ENCODE assay signal across 21 mouse cellular contexts in genomic region chr11:11876366-11876765, GRCm38 (mm10). TPM values are rescaled to one million over a fixed set of nuclear protein-coding genes. Genes with fewer than 3 reads are reported as not detected.
DNase-seq lines count a peak whose midpoint lies in the region; ATAC-seq and TF ChIP-seq lines count a peak whose summit lies in the region.
"Had no signal": no experiment of that assay in that cellular context is flagged by ENCODE, and none has a peak within 500 bp of the region (broad histone marks: within the 10 kb centered on the region; RNA-seq: fewer than 3 reads in every experiment).

No protein-coding gene starts in this region.

- no peak for TF ChIP-seq RAD21 in MEL (IDR thresholded peaks at IDR 0.05; ENCODE audit: low read depth, low read length)

- no peak overlapping the region for H3K9ac ChIP-seq in heart, embryonic 14.5 days (ENCODE audit: low read length)
- no peak overlapping the region for H3K9ac ChIP-seq in MEL (ENCODE audit: control insufficient read depth, low read depth, low read length, poor library complexity, severe bottlenecking)
- no peak overlapping the region for H3K9ac ChIP-seq in embryonic facial prominence, embryonic 15.5 days
- H3K9ac ChIP-seq: forebrain, embryonic 15.5 days; hindbrain, embryonic 14.5 days; liver, postnatal 0 days had no signal

- no peak overlapping the region for H3K4me2 ChIP-seq in heart, embryonic 14.5 days (ENCODE audit: low read length)
- H3K4me2 ChIP-seq in embryonic facial prominence, embryonic 15.5 days (replicated peaks) = no peak overlapping the region
- H3K4me2 ChIP-seq: forebrain, embryonic 15.5 days; hindbrain, embryonic 14.5 days had no signal

- H3K79me2 ChIP-seq in MEL (ENCODE audit: control insufficient read depth, insufficient read depth, low read length, poor library complexity) = no peaks in the 10 kb centered on the region

- peak overlapping the region; percentile 68 to 89; a peak in 2 of 4 replicates for H3K27ac ChIP-seq in heart, embryonic 14.5 days (replicated peaks in 1 of 2; ENCODE audit: control insufficient read depth in 1 of 2, insufficient read depth in 1 of 2, low read depth in 2 of 2, low read length in 2 of 2)
- H3K27ac ChIP-seq in MEL (ENCODE audit: control insufficient read depth, low read depth, low read length) = no peak overlapping the region
- H3K27ac ChIP-seq in embryonic facial prominence, embryonic 15.5 days (replicated peaks) = peak overlapping the region; percentile 36; the same call in 1 of the 2 replicates
- H3K27ac ChIP-seq: forebrain, embryonic 15.5 days; hindbrain, embryonic 14.5 days had no signal

- peaks cover 42 to 84% of the 10 kb centered on the region in 2 experiments for H3K4me1 ChIP-seq in heart, embryonic 14.5 days (ENCODE audit: control insufficient read depth in 2 of 2, insufficient read depth in 2 of 2, low read length in 2 of 2)
- H3K4me1 ChIP-seq in MEL (ENCODE audit: control insufficient read depth in 1 of 2, insufficient read depth in 2 of 2, low read length in 2 of 2) = peaks cover 12 to 23% of the 10 kb centered on the region in 2 experiments
- peaks cover 57% of the 10 kb centered on the region for H3K4me1 ChIP-seq in embryonic facial prominence, embryonic 15.5 days

- peak; percentile 94 to 97 for TF ChIP-seq EP300 in MEL (IDR thresholded peaks at IDR 0.05; ENCODE audit: low read depth in 1 of 2, low read length in 2 of 2)

- no peaks in the 10 kb centered on the region for H3K36me3 ChIP-seq in heart, embryonic 14.5 days (ENCODE audit: control insufficient read depth, insufficient read depth, low read length)
- H3K36me3 ChIP-seq in MEL (ENCODE audit: control insufficient read depth in 1 of 2, insufficient read depth in 2 of 2, low read length in 2 of 2) = peaks cover 0 to 23% of the 10 kb centered on the region in 2 experiments; a peak in 2 of 4 replicates
- no peaks in the 10 kb centered on the region for H3K36me3 ChIP-seq in embryonic facial prominence, embryonic 15.5 days
- H3K36me3 ChIP-seq: forebrain, embryonic 15.5 days had no signal

- no peaks in the 10 kb centered on the region for H3K27me3 ChIP-seq in heart, embryonic 14.5 days (ENCODE audit: control insufficient read depth, insufficient read depth, low read length)
- H3K27me3 ChIP-seq in MEL (ENCODE audit: control insufficient read depth in 1 of 2, insufficient read depth in 2 of 2, low read length in 2 of 2) = peaks cover 0 to 3% of the 10 kb centered on the region in 2 experiments; a peak in 3 of 4 replicates
- H3K27me3 ChIP-seq in embryonic facial prominence, embryonic 15.5 days = no peaks in the 10 kb centered on the region
- H3K27me3 ChIP-seq: forebrain, embryonic 15.5 days had no signal

- H3K9me3 ChIP-seq in heart, embryonic 14.5 days (ENCODE audit: control insufficient read depth, low read length) = no peaks in the 10 kb centered on the region
- no peaks in the 10 kb centered on the region for H3K9me3 ChIP-seq in MEL (replicated peaks; ENCODE audit: insufficient read depth, low read length)
- H3K9me3 ChIP-seq in embryonic facial prominence, embryonic 15.5 days (replicated peaks) = no peaks in the 10 kb centered on the region
- H3K9me3 ChIP-seq: forebrain, embryonic 15.5 days had no signal

- no peak for ATAC-seq in heart, embryonic 14.5 days (ENCODE audit: insufficient number of reproducible peaks, insufficient read depth, low FRiP score, low read depth)
- ATAC-seq in CD4-positive, CD25-positive, alpha-beta regulatory T cell, adult 4 months = peak; percentile 1
- no peak for ATAC-seq in embryonic facial prominence, embryonic 15.5 days (ENCODE audit: insufficient number of reproducible peaks, low FRiP score, low TSS enrichment, low read depth)
- ATAC-seq: forebrain, embryonic 15.5 days; liver, postnatal 0 days had no signal

- DNase-seq in heart, adult 18-20 months = no peak
- DNase-seq in MEL (ENCODE audit: low read depth, low spot score) = peak; percentile 72
- no peak for DNase-seq in urinary bladder, postnatal 10 days (ENCODE audit: low spot score)
- DNase-seq in left cerebral cortex, postnatal 36 days (ENCODE audit: low spot score in 2 of 2) = no peak
- DNase-seq: adrenal gland, postnatal 25 days; cerebellum, adult 11 months; cerebellum, postnatal 14 days; embryo, embryonic 11 days; gastrocnemius, postnatal 36 days; kidney, adult 9 months; kidney, postnatal 36 days; left cerebral cortex, postnatal 4 days; liver, postnatal 0 days; lung, postnatal 10 days; thymus, postnatal 14 days had no signal

- no peak for TF ChIP-seq CTCF in MEL (IDR thresholded peaks at IDR 0.05 in 2 of 3, conservative IDR thresholded peaks at IDR 0.05 in 1 of 3; ENCODE audit: control insufficient read depth in 1 of 3, insufficient read depth in 1 of 3, low read depth in 2 of 3, low read length in 3 of 3, poor library complexity in 1 of 3, severe bottlenecking in 1 of 3)

- 65% methylated on average over 3 of the region's 3 CpGs for WGBS in heart, embryonic 14.5 days
- 82% methylated on average over 3 of the region's 3 CpGs for WGBS in embryonic facial prominence, embryonic 15.5 days

- H3K4me3 ChIP-seq in heart, embryonic 14.5 days (ENCODE audit: control insufficient read depth in 1 of 2, insufficient read depth in 1 of 2, low read depth in 1 of 2, low read length in 2 of 2) = no peak overlapping the region
- H3K4me3 ChIP-seq in MEL (ENCODE audit: control insufficient read depth in 1 of 2, insufficient read depth in 1 of 2, low read depth in 2 of 2, low read length in 2 of 2) = no peak overlapping the region
- no peak overlapping the region for H3K4me3 ChIP-seq in embryonic facial prominence, embryonic 15.5 days (replicated peaks)
- H3K4me3 ChIP-seq: erythroblast, embryonic 14.5 days; forebrain, embryonic 15.5 days had no signal

- intact Hi-C loops in left cerebral cortex, postnatal 36 days (cut with DNase I) = no loop called here

- no peak for TF ChIP-seq POLR2A in MEL (IDR thresholded peaks at IDR 0.05; ENCODE audit: control insufficient read depth in 1 of 2, insufficient read depth in 1 of 2, low read depth in 1 of 2, low read length in 2 of 2, poor library complexity in 1 of 2)

TF ChIP-seq in MEL, 35 proteins besides CTCF, POLR2A, EP300 and RAD21 (continues in another document):
- TF ChIP-seq MAZ (IDR thresholded peaks at IDR 0.05; ENCODE audit: low read depth, low read length) (no peak), USF2 (IDR thresholded peaks at IDR 0.05; ENCODE audit: borderline replicate concordance in 1 of 2, insufficient read depth in 1 of 2, low read depth in 1 of 2, low read length in 2 of 2) (no peak), NRF1 (IDR thresholded peaks at IDR 0.05; ENCODE audit: insufficient read depth, low read depth, low read length, poor library complexity, severe bottlenecking) (no peak), TAL1 (IDR thresholded peaks at IDR 0.05; ENCODE audit: low read length) (peak; percentile 86), ZC3H11A (IDR thresholded peaks at IDR 0.05; ENCODE audit: low read depth, low read length) (no peak), ZKSCAN1 (IDR thresholded peaks at IDR 0.05; ENCODE audit: low read depth, low read length) (no peak), BHLHE40 (IDR thresholded peaks at IDR 0.05; ENCODE audit: borderline replicate concordance, low read depth, low read length) (peak; percentile 88), MXI1 (IDR thresholded peaks at IDR 0.05; ENCODE audit: low read depth, low read length) (peak; percentile 50; the same call in 1 of the 2 replicates), MEF2A (IDR thresholded peaks at IDR 0.05; ENCODE audit: extremely low read depth, insufficient replicate concordance, low read depth, low read length, poor library complexity, severe bottlenecking) (no peak), UBTF (IDR thresholded peaks at IDR 0.05; ENCODE audit: borderline replicate concordance, insufficient read depth, low read depth, low read length) (no peak), POLR2AphosphoS2 (IDR thresholded peaks at IDR 0.05; ENCODE audit: low read length) (no peak), ELF1 (IDR thresholded peaks at IDR 0.05; ENCODE audit: low read depth, low read length) (0 out of 2 replicates have a peak, but pooled peaks have one; percentile 24), E2F4 (IDR thresholded peaks at IDR 0.05; ENCODE audit: borderline replicate concordance, low read depth, low read length) (no peak), ZNF384 (IDR thresholded peaks at IDR 0.05; ENCODE audit: low read depth, low read length) (peak; percentile 88), CHD2 (IDR thresholded peaks at IDR 0.05; ENCODE audit: low read length) (no peak), MYB (IDR thresholded peaks at IDR 0.05; ENCODE audit: low read depth, low read length) (no peak), GATA1 (IDR thresholded peaks at IDR 0.05; ENCODE audit: low read depth, low read length) (peak; percentile 96), ETS1 (IDR thresholded peaks at IDR 0.05; ENCODE audit: low read depth, low read length) (peak; percentile 69; the same call in 1 of the 2 replicates), TBP (IDR thresholded peaks at IDR 0.05; ENCODE audit: low read depth, low read length) (no peak), KAT2A (conservative IDR thresholded peaks at IDR 0.05; ENCODE audit: low read depth, low read length) (no peak), SMC3 (IDR thresholded peaks at IDR 0.05; ENCODE audit: low read depth, low read length) (no peak), USF1 (IDR thresholded peaks at IDR 0.05; ENCODE audit: low read depth, low read length) (peak; percentile 44; the same call in 1 of the 2 replicates), MAX (IDR thresholded peaks at IDR 0.05; ENCODE audit: low read length) (0 out of 2 replicates have a peak, but pooled peaks have one; percentile 44), TCF12 (IDR thresholded peaks at IDR 0.05; ENCODE audit: low read depth, low read length) (peak; percentile 96), RCOR1 (IDR thresholded peaks at IDR 0.05; ENCODE audit: low read depth, low read length) (peak; percentile 78), POLR2AphosphoS5 (IDR thresholded peaks at IDR 0.05; ENCODE audit: borderline replicate concordance, low read depth, low read length) (no peak), SIN3A (IDR thresholded peaks at IDR 0.05; ENCODE audit: low read length) (peak; percentile 41), JUND (IDR thresholded peaks at IDR 0.05; ENCODE audit: low read depth, low read length) (no peak)

RNA-seq across cellular contexts. Expression of gene Ddc, which starts 21.6 kb away (rescaled TPM):
- polyA plus RNA-seq in heart, embryonic 14.5 days (2014; fragmentation: Nextera tagmentation; extraction: Ambion mirVana) = 114 and 117 TPM in 2 replicates
- total RNA-seq in heart, adult 18-20 months (2021) = 1 to 10 TPM; 1.3 to 1.9 TPM
- 1 to 10 TPM; 5.1 to 5.2 TPM for polyA plus RNA-seq in CD4-positive, CD25-positive, alpha-beta regulatory T cell, adult 4 months (2017; shearing (Covaris generic))
- 0.08 TPM in 1 of 2 replicates, not detected in the other for total RNA-seq in MEL (2012; rRNA removed)
- polyA plus RNA-seq in MEL (2012; ENCODE audit: insufficient read depth in 1 of 2, insufficient read length in 2 of 2, low read depth in 1 of 2, low replicate concordance in 2 of 2, missing spikeins in 1 of 2) = under 1 TPM in 1 of 2 experiments, not detected in 1; 0.07 TPM
- polyA plus RNA-seq in embryonic facial prominence, embryonic 15.5 days (2015; fragmentation: Nextera tagmentation; extraction: Ambion mirVana) = 20.7 and 24.2 TPM in 2 replicates
- total RNA-seq in left cerebral cortex, postnatal 36 days (2021) = 1 to 10 TPM; 5.4 TPM

Comparison
In these comparisons a context has a peak if more than half of its experiments do, and no peak if none do; other contexts are left out.
1. RNA of gene Ddc, which starts 21.6 kb away (polyA plus RNA-seq): 114 to 117 TPM in heart, embryonic 14.5 days, 20.7 to 24.2 TPM in embryonic facial prominence, embryonic 15.5 days and 5.1 to 5.2 TPM in CD4-positive, CD25-positive, alpha-beta regulatory T cell, adult 4 months; 0.07 TPM in MEL; every median in the first group is over 4 times any median in the second.